Mouse (Mus musculus) MEL (cell line): ENCODE results near the gene Aes.

Experiments used
- BHLHE40 ChIP-seq: IDR thresholded peaks from 2 replicates; pipeline ENCODE4 v1.6.1; 2012; ENCODE audit warnings: low read depth, mild to moderate bottlenecking, inconsistent platforms, low read length, improper control_type of control experiment, borderline replicate concordance
- CTCF ChIP-seq, 3 experiments: IDR thresholded peaks in 2 of 3; conservative IDR thresholded peaks in 1 of 3; 2 replicates each; pipeline ENCODE4 v1.5.1; 2011 to 2012; ENCODE audit warnings: low read length in 3 of 3, low read depth in 2 of 3, mild to moderate bottlenecking in 2 of 3, improper control_type of control experiment in 1 of 3, inconsistent platforms in 1 of 3, mixed read lengths in 1 of 3, moderate library complexity in 1 of 3; ENCODE audit not compliant: control insufficient read depth in 1 of 3, insufficient read depth in 1 of 3, poor library complexity in 1 of 3, severe bottlenecking in 1 of 3
- EP300 ChIP-seq, 2 experiments: IDR thresholded peaks; 2 replicates each; pipeline ENCODE4 v1.6.1; 2011; ENCODE audit warnings: improper control_type of control experiment in 2 of 2, low read length in 2 of 2, low read depth in 1 of 2, mild to moderate bottlenecking in 1 of 2
- RAD21 ChIP-seq: IDR thresholded peaks from 2 replicates; pipeline ENCODE4 v1.6.1; 2011; ENCODE audit warnings: mild to moderate bottlenecking, low read depth, low read length, improper control_type of control experiment

DNA sequence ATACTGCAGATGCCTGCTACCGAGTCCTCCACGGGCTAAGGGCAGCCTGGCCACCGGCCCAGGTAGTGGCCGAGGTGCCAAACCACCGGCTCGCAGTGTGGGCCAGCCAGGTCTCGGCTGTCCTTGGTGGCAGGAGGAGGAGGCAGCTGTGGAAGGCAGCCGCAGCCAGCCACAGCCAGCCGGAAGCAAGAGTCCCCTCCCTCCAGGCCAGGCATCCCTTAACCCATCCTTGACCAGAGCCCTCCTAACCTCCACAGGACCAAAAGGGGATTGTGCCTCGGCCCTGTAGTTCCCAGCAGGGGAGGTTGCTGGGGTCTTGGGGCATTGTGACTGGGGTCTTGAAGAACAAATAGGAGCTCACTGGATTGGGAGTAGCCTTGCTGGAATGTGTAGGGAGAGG lies 4.9 kb downstream of the Aes start:
- TF ChIP-seq RAD21, result no peak
- TF ChIP-seq CTCF (IDR thresholded peaks at IDR 0.05 in 2 of 3, conservative IDR thresholded peaks at IDR 0.05 in 1 of 3; ENCODE audit: control insufficient read depth in 1 of 3, insufficient read depth in 1 of 3, low read depth in 2 of 3, low read length in 3 of 3, poor library complexity in 1 of 3, severe bottlenecking in 1 of 3), result no peak
- TF ChIP-seq EP300 (IDR thresholded peaks at IDR 0.05; ENCODE audit: low read depth in 1 of 2, low read length in 2 of 2), result no peak
- no peak for TF ChIP-seq BHLHE40
